Mouse (Mus musculus) lung, embryonic 16.5 days (tissue): Measurements from ENCODE around the gene Gm3625. TPM values are rescaled to one million over a fixed set of nuclear protein-coding genes. Genes with fewer than 3 reads are reported as not detected.
"Not testable (repeated sequence)": the region's sequence is repeated elsewhere in the genome, so short reads cannot be mapped to it uniquely, and the experiment has no call there.

Source experiments
- ATAC-seq: fragments of 200-750 bp; cut with Nextera tagmentation; 2 replicates; pipeline ENCODE4 v1.8.0; 2017; ENCODE audit warnings: low read depth, mild to moderate bottlenecking, moderate library complexity
- H3K27ac ChIP-seq: fragments of 300-500 bp; sonication (generic); 2 replicates; pipeline ENCODE4 v1.5.1; 2014; ENCODE audit warnings: mild to moderate bottlenecking, control low read depth, low read length
- H3K27me3 ChIP-seq: fragments of 300-500 bp; sonication (generic); 2 replicates; pipeline ENCODE4 v1.6.1; 2014; ENCODE audit warnings: low read depth, low read length, mixed read lengths; ENCODE audit not compliant: control insufficient read depth, insufficient read depth
- H3K36me3 ChIP-seq: fragments of 300-500 bp; sonication (generic); 2 replicates; pipeline ENCODE4 v1.6.1; 2014; ENCODE audit warnings: low read length; ENCODE audit not compliant: control insufficient read depth, insufficient read depth
- H3K4me1 ChIP-seq: fragments of 300-500 bp; sonication (generic); replicated peaks from 2 replicates; pipeline ENCODE4 v1.6.1; 2014; ENCODE audit warnings: low read length, mixed read lengths; ENCODE audit not compliant: control insufficient read depth, insufficient read depth
- H3K4me2 ChIP-seq: fragments of 300-500 bp; sonication (generic); 2 replicates; pipeline ENCODE4 v1.6.1; 2014; ENCODE audit warnings: low read depth, low read length, control low read depth
- H3K4me3 ChIP-seq: fragments of 300-500 bp; sonication (generic); 2 replicates; pipeline ENCODE4 v1.5.1; 2014; ENCODE audit warnings: mild to moderate bottlenecking, low read length, control low read depth
- H3K9ac ChIP-seq: fragments of 300-500 bp; sonication (generic); 2 replicates; pipeline ENCODE4 v1.6.1; 2014; ENCODE audit warnings: low read length, control low read depth
- H3K9me3 ChIP-seq: fragments of 300-500 bp; sonication (generic); 2 replicates; pipeline ENCODE4 v1.6.1; 2016; ENCODE audit warnings: low read length; ENCODE audit not compliant: control insufficient read depth
- WGBS: fragments of 180-500 bp; shearing (Covaris S2); extraction: QIAGEN DNeasy Blood & Tissue Kit; methylation state at CpG from one replicate; pipeline ENCODE4 v1.1.7; 2014; 5-methylcytosine and 5-hydroxymethylcytosine counted together
- polyA plus RNA-seq: library from polyadenylated mRNA; unstranded; fragments of >200 nt; fragmentation: Nextera tagmentation; extraction: Ambion mirVana; gene quantifications from 2 replicates; pipeline ENCODE4 v1.2.1, GENCODE M21; 2015

Gm3625 gene
- polyA plus RNA-seq, 1 experiment from 2014 or later, result not detected

GRCm38 (mm10) chr12:4558475-4559279, 34.0 kb downstream of the Gm3625 start:
- H3K4me2 ChIP-seq, result no peak overlapping the region
- no peaks in the 10 kb centered on the region for H3K27me3 ChIP-seq
- H3K9me3 ChIP-seq, result no peaks in the 10 kb centered on the region
- peak overlapping the region; percentile 33 for H3K27ac ChIP-seq
- H3K36me3 ChIP-seq, result no peaks in the 10 kb centered on the region
- H3K4me3 ChIP-seq, result no peak overlapping the region
- no peak overlapping the region for H3K9ac ChIP-seq
- peak; percentile 89 for ATAC-seq
- peaks cover 10% of the 10 kb centered on the region; the same call in 1 of the 2 replicates for H3K4me1 ChIP-seq
- 22% methylated on average over 9 of the region's 9 CpGs for WGBS

GRCm38 (mm10) chr12:4558013-4558412, 34.7 kb downstream of the Gm3625 start:
- Histone ChIP-seq H3K9ac (no peak overlapping the region), H3K36me3 (no peaks in the 10 kb centered on the region), H3K4me2 (no peak overlapping the region), H3K9me3 (no peaks in the 10 kb centered on the region), H3K27ac (no peak overlapping the region), H3K4me3 (no peak overlapping the region), H3K4me1 (peaks cover 10% of the 10 kb centered on the region; the same call in 1 of the 2 replicates), H3K27me3 (no peaks in the 10 kb centered on the region)
- WGBS, result 95% methylated on average over 3 of the region's 3 CpGs
- no peak for ATAC-seq

- 38% methylated on average over 3 of the region's 3 CpGs for WGBS
- H3K36me3 ChIP-seq, result no peaks in the 10 kb centered on the region
- H3K27ac ChIP-seq, result no peak overlapping the region
- no peak overlapping the region for H3K9ac ChIP-seq
- no peak overlapping the region for H3K4me3 ChIP-seq
- ATAC-seq, result no peak
- no peaks in the 10 kb centered on the region for H3K9me3 ChIP-seq
- no peak overlapping the region for H3K4me2 ChIP-seq
- H3K4me1 ChIP-seq, result peaks cover 10% of the 10 kb centered on the region; the same call in 1 of the 2 replicates
- H3K27me3 ChIP-seq, result no peaks in the 10 kb centered on the region
These were observed 35.3 kb downstream of the Gm3625 start for GRCm38 (mm10) chr12:4557436-4557835.

GRCm38 (mm10) chr12:4556891-4557290, 35.8 kb downstream of the Gm3625 start:
- Histone ChIP-seq H3K27me3 (no peaks in the 10 kb centered on the region), H3K4me2 (no peak overlapping the region), H3K9ac (no peak overlapping the region), H3K4me1 (peaks cover 10% of the 10 kb centered on the region; the same call in 1 of the 2 replicates), H3K9me3 (no peaks in the 10 kb centered on the region), H3K27ac (no peak overlapping the region), H3K4me3 (no peak overlapping the region), H3K36me3 (no peaks in the 10 kb centered on the region)
- 79% methylated on average over 9 of the region's 9 CpGs for WGBS
- ATAC-seq, result no peak

GRCm38 (mm10) chr12:4555451-4555850, 37.3 kb downstream of the Gm3625 start:
- Histone ChIP-seq H3K9me3 (no peaks in the 10 kb centered on the region), H3K27me3 (no peaks in the 10 kb centered on the region), H3K4me2 (no peak overlapping the region), H3K9ac (no peak overlapping the region), H3K36me3 (no peaks in the 10 kb centered on the region), H3K27ac (no peak overlapping the region), H3K4me3 (no peak overlapping the region), H3K4me1 (peaks cover 10% of the 10 kb centered on the region; the same call in 1 of the 2 replicates)
- WGBS, result 85% methylated on average over 5 of the region's 6 CpGs
- ATAC-seq, result no peak

- not testable (repeated sequence) for H3K27ac ChIP-seq, H3K4me1 ChIP-seq, ATAC-seq, H3K36me3 ChIP-seq, H3K9me3 ChIP-seq, H3K4me3 ChIP-seq, H3K27me3 ChIP-seq, H3K4me2 ChIP-seq, H3K9ac ChIP-seq
- WGBS, result 61% methylated on average over 3 of the region's 3 CpGs
These were observed 39.0 kb downstream of the Gm3625 start for GRCm38 (mm10) chr12:4553704-4554103.

- peak; percentile 65 for ATAC-seq
- 19% methylated on average over 18 of the region's 18 CpGs for WGBS
These were observed 44.4 kb downstream of the Gm3625 start for GRCm38 (mm10) chr12:4548053-4549013.

GRCm38 (mm10) chr12:4547557-4547956, 45.2 kb downstream of the Gm3625 start:
- H3K36me3 ChIP-seq, result no peaks in the 10 kb centered on the region
- H3K4me3 ChIP-seq, result no peak overlapping the region
- no peak overlapping the region for H3K27ac ChIP-seq
- WGBS, result 61% methylated on average over 14 of the region's 14 CpGs
- no peak for ATAC-seq
- H3K27me3 ChIP-seq, result no peaks in the 10 kb centered on the region
- no peak overlapping the region for H3K4me2 ChIP-seq
- no peaks in the 10 kb centered on the region for H3K9me3 ChIP-seq
- no peak overlapping the region for H3K9ac ChIP-seq
- H3K4me1 ChIP-seq, result peaks cover 8% of the 10 kb centered on the region; the same call in 1 of the 2 replicates

More at GRCm38 (mm10) chr12:4548053-4549013, 44.4 kb downstream of the Gm3625 start:
- Histone ChIP-seq H3K36me3 (no peaks in the 10 kb centered on the region), H3K27ac (no peak overlapping the region), H3K9me3 (no peaks in the 10 kb centered on the region), H3K27me3 (no peaks in the 10 kb centered on the region), H3K4me3 (peak overlapping the region; percentile 33), H3K4me1 (peaks cover 8% of the 10 kb centered on the region; the same call in 1 of the 2 replicates), H3K4me2 (peak overlapping the region; percentile 57), H3K9ac (peak overlapping the region; percentile 45; the same call in 1 of the 2 replicates)

GRCm38 (mm10) chr12:4546491-4546890, 46.2 kb downstream of the Gm3625 start:
- Histone ChIP-seq H3K4me3 (no peak overlapping the region), H3K9me3 (no peaks in the 10 kb centered on the region), H3K4me1 (peaks cover 8% of the 10 kb centered on the region; the same call in 1 of the 2 replicates), H3K27ac (no peak overlapping the region), H3K4me2 (no peak overlapping the region), H3K9ac (no peak overlapping the region), H3K27me3 (no peaks in the 10 kb centered on the region), H3K36me3 (no peaks in the 10 kb centered on the region)
- WGBS, result 27% methylated on average over 5 of the region's 5 CpGs
- peak; percentile 77 for ATAC-seq
